Mouse (Mus musculus): Measurements from ENCODE around the gene Alkbh5. TPM values are rescaled to one million over a fixed set of nuclear protein-coding genes. Genes with fewer than 3 reads are reported as not detected.
A peak's percentile ranks its signal among the peaks of the same experiment; 100 is the strongest.
"Not testable (repeated sequence)": the region's sequence is repeated elsewhere in the genome, so short reads cannot be mapped to it uniquely, and the experiment has no call there.

Alkbh5 gene
- total RNA-seq, 1 experiment from 2014 or later = 81.5 TPM

GRCm38 (mm10) chr11:60541831-60542230 is 5.7 kb downstream of the Alkbh5 start:
- no peak for DNase-seq

- not testable (repeated sequence) for DNase-seq
Measured at GRCm38 (mm10) chr11:60543211-60543610, 7.0 kb downstream of the Alkbh5 start.

GRCm38 (mm10) chr11:60545433-60545832 is 9.3 kb downstream of the Alkbh5 start:
- no peak for DNase-seq

GRCm38 (mm10) chr11:60548112-60548511 is 11.9 kb downstream of the Alkbh5 start:
- no peak for DNase-seq

GRCm38 (mm10) chr11:60553091-60553490 is 16.9 kb downstream of the Alkbh5 start:
- DNase-seq = no peak

GRCm38 (mm10) chr11:60557675-60558074 is 21.5 kb downstream of the Alkbh5 start:
- no peak for DNase-seq

GRCm38 (mm10) chr11:60559342-60559741 is 23.2 kb downstream of the Alkbh5 start:
- peak; percentile 75 for DNase-seq

GRCm38 (mm10) chr11:60574006-60574405 is 37.8 kb downstream of the Alkbh5 start:
- DNase-seq = not testable (repeated sequence)

Other genes starting within 250 kb of the Alkbh5 start
- 55.9 and 65.0 TPM in 2 replicates for gene Tom1l2, start 183.5 kb upstream of the Alkbh5 start, total RNA-seq (2021)
- gene Drc3, start 183.1 kb upstream of the Alkbh5 start, total RNA-seq (2021) = 1.6 TPM in 2 replicates
- gene Gid4, start 119.2 kb upstream of the Alkbh5 start, total RNA-seq (2021) = 53.9 and 56.5 TPM in 2 replicates
- gene Atpaf2, start 117.9 kb upstream of the Alkbh5 start, total RNA-seq (2021) = 103 and 111 TPM in 2 replicates
- 57.3 and 66.8 TPM in 2 replicates for gene Drg2, start 81.8 kb upstream of the Alkbh5 start, total RNA-seq (2021)
- 0.30 and 0.70 TPM in 2 replicates for gene Myo15, start 67.0 kb upstream of the Alkbh5 start, total RNA-seq (2021)
- 23.7 and 28.8 TPM in 2 replicates for gene Llgl1, start 163.3 kb downstream of the Alkbh5 start, total RNA-seq (2021)
- 126 and 137 TPM in 2 replicates for gene Flii, start 190.9 kb downstream of the Alkbh5 start, total RNA-seq (2021)
- 30.8 and 36.0 TPM in 2 replicates for gene Mief2, start 192.0 kb downstream of the Alkbh5 start, total RNA-seq (2021)
- 9.2 and 9.7 TPM in 2 replicates for gene Top3a, start 241.0 kb downstream of the Alkbh5 start, total RNA-seq (2021)
- gene Smcr8, start 241.1 kb downstream of the Alkbh5 start, total RNA-seq (2021) = 20.8 and 22.4 TPM in 2 replicates

Measured in adrenal gland, postnatal 14 days (tissue).